Mouse (Mus musculus): ENCODE measurements around the gene Olfr905. TPM values are rescaled to one million over a fixed set of nuclear protein-coding genes. Genes with fewer than 3 reads are reported as not detected.

Olfr905 gene
- polyA plus RNA-seq, 1 experiment from 2014 or later, result not detected

Other genes with a start within 250 kb of the Olfr905 start
- not detected in 2 replicates for gene Olfr143, start 218.3 kb upstream of the Olfr905 start, polyA plus RNA-seq (2015; fragmentation: Nextera tagmentation; extraction: Ambion mirVana)
- not detected in 2 replicates for gene Olfr895, start 203.3 kb upstream of the Olfr905 start, polyA plus RNA-seq (2015; fragmentation: Nextera tagmentation; extraction: Ambion mirVana)
- gene Olfr896-ps1, start 180.0 kb upstream of the Olfr905 start, polyA plus RNA-seq (2015; fragmentation: Nextera tagmentation; extraction: Ambion mirVana), result not detected in 2 replicates
- gene Olfr25, start 142.0 kb upstream of the Olfr905 start, polyA plus RNA-seq (2015; fragmentation: Nextera tagmentation; extraction: Ambion mirVana), result not detected in 2 replicates
- not detected in 2 replicates for gene Olfr898, start 122.7 kb upstream of the Olfr905 start, polyA plus RNA-seq (2015; fragmentation: Nextera tagmentation; extraction: Ambion mirVana)
- gene Olfr250, start 104.2 kb upstream of the Olfr905 start, polyA plus RNA-seq (2015; fragmentation: Nextera tagmentation; extraction: Ambion mirVana), result not detected in 2 replicates
- not detected in 2 replicates for gene Olfr251, start 94.0 kb upstream of the Olfr905 start, polyA plus RNA-seq (2015; fragmentation: Nextera tagmentation; extraction: Ambion mirVana)
- gene Olfr147, start 69.4 kb upstream of the Olfr905 start, polyA plus RNA-seq (2015; fragmentation: Nextera tagmentation; extraction: Ambion mirVana), result not detected in 2 replicates
- gene Olfr901, start 41.7 kb upstream of the Olfr905 start, polyA plus RNA-seq (2015; fragmentation: Nextera tagmentation; extraction: Ambion mirVana), result not detected in 2 replicates
- gene Olfr902, start 23.5 kb upstream of the Olfr905 start, polyA plus RNA-seq (2015; fragmentation: Nextera tagmentation; extraction: Ambion mirVana), result not detected in 2 replicates
- gene Olfr904, start 8.0 kb upstream of the Olfr905 start, polyA plus RNA-seq (2015; fragmentation: Nextera tagmentation; extraction: Ambion mirVana), result not detected in 2 replicates
- gene Olfr906, start 16.0 kb downstream of the Olfr905 start, polyA plus RNA-seq (2015; fragmentation: Nextera tagmentation; extraction: Ambion mirVana), result not detected in 2 replicates
- not detected in 2 replicates for gene Olfr907, start 24.7 kb downstream of the Olfr905 start, polyA plus RNA-seq (2015; fragmentation: Nextera tagmentation; extraction: Ambion mirVana)
- not detected in 2 replicates for gene Olfr911-ps1, start 50.5 kb downstream of the Olfr905 start, polyA plus RNA-seq (2015; fragmentation: Nextera tagmentation; extraction: Ambion mirVana)
- not detected in 2 replicates for gene Olfr910, start 66.7 kb downstream of the Olfr905 start, polyA plus RNA-seq (2015; fragmentation: Nextera tagmentation; extraction: Ambion mirVana)
- not detected in 2 replicates for gene Olfr912, start 109.1 kb downstream of the Olfr905 start, polyA plus RNA-seq (2015; fragmentation: Nextera tagmentation; extraction: Ambion mirVana)
- not detected in 2 replicates for gene Olfr913, start 121.7 kb downstream of the Olfr905 start, polyA plus RNA-seq (2015; fragmentation: Nextera tagmentation; extraction: Ambion mirVana)
- not detected in 2 replicates for gene Olfr914, start 134.0 kb downstream of the Olfr905 start, polyA plus RNA-seq (2015; fragmentation: Nextera tagmentation; extraction: Ambion mirVana)
- not detected in 2 replicates for gene Olfr916, start 188.8 kb downstream of the Olfr905 start, polyA plus RNA-seq (2015; fragmentation: Nextera tagmentation; extraction: Ambion mirVana)
- not detected in 2 replicates for gene Olfr917, start 194.7 kb downstream of the Olfr905 start, polyA plus RNA-seq (2015; fragmentation: Nextera tagmentation; extraction: Ambion mirVana)
- gene Olfr918, start 203.5 kb downstream of the Olfr905 start, polyA plus RNA-seq (2015; fragmentation: Nextera tagmentation; extraction: Ambion mirVana), result not detected in 2 replicates
- not detected in 2 replicates for gene Olfr919, start 232.6 kb downstream of the Olfr905 start, polyA plus RNA-seq (2015; fragmentation: Nextera tagmentation; extraction: Ambion mirVana)
- 8.7 and 9.7 TPM in 2 replicates for gene Vwa5a, start 247.2 kb downstream of the Olfr905 start, polyA plus RNA-seq (2015; fragmentation: Nextera tagmentation; extraction: Ambion mirVana)

All from hindbrain, embryonic 16.5 days (tissue).